Mouse (Mus musculus): ENCODE data around the gene Il12a. TPM values are rescaled to one million over a fixed set of nuclear protein-coding genes. Genes with fewer than 3 reads are reported as not detected.

Gene Il12a
- polyA plus RNA-seq (2015; fragmentation: Nextera tagmentation; extraction: Ambion mirVana): 0.19 and 0.46 TPM in 2 replicates

- H3K4me2 ChIP-seq (replicated peaks): no peak within 1 kb of the TSS
- WGBS: 91% methylated on average over 4 of the region's 4 CpGs
- no peak for ATAC-seq (replicated peaks)
These were observed at the start of gene Il12a for GRCm38 (mm10) chr3:68690344-68690743. TSS of gene Il12a (plus strand) at chr3:68690644.

GRCm38 (mm10) chr3:68642935-68643334 lies 47.5 kb upstream of the Il12a start:
- H3K27me3 ChIP-seq: no peaks in the 10 kb centered on the region
- WGBS: 88% methylated on average over 7 of the region's 7 CpGs
- no peak overlapping the region for H3K9ac ChIP-seq (replicated peaks)
- ATAC-seq (replicated peaks): no peak
- no peak overlapping the region for H3K27ac ChIP-seq (replicated peaks)
- no peaks in the 10 kb centered on the region for H3K36me3 ChIP-seq
- H3K4me1 ChIP-seq: no peaks in the 10 kb centered on the region
- H3K4me2 ChIP-seq (replicated peaks): no peak overlapping the region
- H3K4me3 ChIP-seq: no peak overlapping the region
- no peaks in the 10 kb centered on the region for H3K9me3 ChIP-seq

More at GRCm38 (mm10) chr3:68690344-68690743, at the start of gene Il12a:
- H3K9ac ChIP-seq (replicated peaks): no peak within 1 kb of the TSS
- H3K27ac ChIP-seq (replicated peaks): no peak within 1 kb of the TSS
- no peak within 1 kb of the TSS for H3K4me3 ChIP-seq
- H3K9me3 ChIP-seq: no peaks in the 10 kb centered on the region
- H3K27me3 ChIP-seq: no peaks in the 10 kb centered on the region
- H3K36me3 ChIP-seq: no peaks in the 10 kb centered on the region
- peaks cover 20% of the 10 kb centered on the region for H3K4me1 ChIP-seq

GRCm38 (mm10) chr3:68646387-68647130 lies 43.9 kb upstream of the Il12a start:
- H3K4me3 ChIP-seq: no peak overlapping the region
- 92% methylated on average over 6 of the region's 6 CpGs for WGBS

GRCm38 (mm10) chr3:68647282-68647681 lies 43.2 kb upstream of the Il12a start:
- Histone ChIP-seq H3K4me3 (no peak overlapping the region), H3K9ac (replicated peaks) (no peak overlapping the region), H3K36me3 (no peaks in the 10 kb centered on the region), H3K27ac (replicated peaks) (no peak overlapping the region), H3K4me2 (replicated peaks) (no peak overlapping the region), H3K9me3 (no peaks in the 10 kb centered on the region), H3K4me1 (no peaks in the 10 kb centered on the region), H3K27me3 (no peaks in the 10 kb centered on the region)
- WGBS: 97% methylated on average over 3 of the region's 3 CpGs
- ATAC-seq (replicated peaks): no peak

More at GRCm38 (mm10) chr3:68646387-68647130, 43.9 kb upstream of the Il12a start:
- no peak for ATAC-seq (replicated peaks)
- no peaks in the 10 kb centered on the region for H3K9me3 ChIP-seq
- H3K27ac ChIP-seq (replicated peaks): no peak overlapping the region
- no peak overlapping the region for H3K4me2 ChIP-seq (replicated peaks)
- H3K27me3 ChIP-seq: no peaks in the 10 kb centered on the region
- H3K4me1 ChIP-seq: no peaks in the 10 kb centered on the region
- H3K9ac ChIP-seq (replicated peaks): no peak overlapping the region
- H3K36me3 ChIP-seq: no peaks in the 10 kb centered on the region

GRCm38 (mm10) chr3:68650251-68650650 lies 40.2 kb upstream of the Il12a start:
- no peak overlapping the region for H3K4me3 ChIP-seq
- ATAC-seq (replicated peaks): no peak
- H3K9me3 ChIP-seq: no peaks in the 10 kb centered on the region
- no peaks in the 10 kb centered on the region for H3K36me3 ChIP-seq
- H3K4me1 ChIP-seq: no peaks in the 10 kb centered on the region
- no peak overlapping the region for H3K27ac ChIP-seq (replicated peaks)
- no peak overlapping the region for H3K4me2 ChIP-seq (replicated peaks)
- no peak overlapping the region for H3K9ac ChIP-seq (replicated peaks)
- WGBS: 95% methylated on average over 3 of the region's 3 CpGs
- no peaks in the 10 kb centered on the region for H3K27me3 ChIP-seq

- no peaks in the 10 kb centered on the region for H3K36me3 ChIP-seq
- H3K4me2 ChIP-seq (replicated peaks): no peak overlapping the region
- WGBS: 93% methylated on average over 4 of the region's 4 CpGs
- H3K27me3 ChIP-seq: no peaks in the 10 kb centered on the region
- H3K9me3 ChIP-seq: no peaks in the 10 kb centered on the region
- H3K4me1 ChIP-seq: no peaks in the 10 kb centered on the region
- ATAC-seq (replicated peaks): no peak
- no peak overlapping the region for H3K27ac ChIP-seq (replicated peaks)
- H3K9ac ChIP-seq (replicated peaks): no peak overlapping the region
- no peak overlapping the region for H3K4me3 ChIP-seq
These were observed 33.7 kb upstream of the Il12a start for GRCm38 (mm10) chr3:68656607-68657352.

- no peak overlapping the region for H3K27ac ChIP-seq (replicated peaks)
- no peaks in the 10 kb centered on the region for H3K36me3 ChIP-seq
- H3K4me2 ChIP-seq (replicated peaks): no peak overlapping the region
- no peak overlapping the region for H3K4me3 ChIP-seq
- H3K9me3 ChIP-seq: no peaks in the 10 kb centered on the region
- no peak for ATAC-seq (replicated peaks)
- no peaks in the 10 kb centered on the region for H3K4me1 ChIP-seq
- H3K27me3 ChIP-seq: no peaks in the 10 kb centered on the region
- no peak overlapping the region for H3K9ac ChIP-seq (replicated peaks)
- 25% methylated on average over 9 of the region's 9 CpGs for WGBS
These were observed 32.7 kb upstream of the Il12a start for GRCm38 (mm10) chr3:68657589-68658245.

GRCm38 (mm10) chr3:68659996-68660395 lies 30.4 kb upstream of the Il12a start:
- ATAC-seq (replicated peaks): no peak
- Histone ChIP-seq H3K36me3 (no peaks in the 10 kb centered on the region), H3K9me3 (no peaks in the 10 kb centered on the region), H3K4me3 (no peak overlapping the region), H3K9ac (replicated peaks) (no peak overlapping the region), H3K4me2 (replicated peaks) (no peak overlapping the region), H3K27ac (replicated peaks) (no peak overlapping the region), H3K4me1 (0 out of 2 replicates have a peak, but pooled peaks cover 5% of the 10 kb centered on the region), H3K27me3 (no peaks in the 10 kb centered on the region)
- WGBS: 94% methylated on average over 6 of the region's 6 CpGs

- ATAC-seq (replicated peaks): no peak
- Histone ChIP-seq H3K4me2 (replicated peaks) (no peak overlapping the region), H3K4me1 (0 out of 2 replicates have a peak, but pooled peaks cover 5% of the 10 kb centered on the region), H3K9me3 (no peaks in the 10 kb centered on the region), H3K27me3 (no peaks in the 10 kb centered on the region), H3K27ac (replicated peaks) (no peak overlapping the region), H3K4me3 (no peak overlapping the region), H3K9ac (replicated peaks) (no peak overlapping the region), H3K36me3 (no peaks in the 10 kb centered on the region)
- WGBS: 53% methylated on average over 4 of the region's 4 CpGs
These were observed 29.9 kb upstream of the Il12a start for GRCm38 (mm10) chr3:68660538-68660937.

GRCm38 (mm10) chr3:68662386-68662785 lies 28.1 kb upstream of the Il12a start:
- Histone ChIP-seq H3K4me1 (0 out of 2 replicates have a peak, but pooled peaks cover 5% of the 10 kb centered on the region), H3K9ac (replicated peaks) (no peak overlapping the region), H3K27me3 (no peaks in the 10 kb centered on the region), H3K4me2 (replicated peaks) (no peak overlapping the region), H3K27ac (replicated peaks) (no peak overlapping the region), H3K9me3 (no peaks in the 10 kb centered on the region), H3K36me3 (no peaks in the 10 kb centered on the region), H3K4me3 (no peak overlapping the region)
- WGBS: 88% methylated on average over 5 of the region's 5 CpGs
- ATAC-seq (replicated peaks): no peak

GRCm38 (mm10) chr3:68664337-68664736 lies 26.1 kb upstream of the Il12a start:
- Histone ChIP-seq H3K27ac (replicated peaks) (no peak overlapping the region), H3K27me3 (no peaks in the 10 kb centered on the region), H3K36me3 (no peaks in the 10 kb centered on the region), H3K4me2 (replicated peaks) (no peak overlapping the region), H3K4me3 (no peak overlapping the region), H3K9ac (replicated peaks) (no peak overlapping the region), H3K9me3 (no peaks in the 10 kb centered on the region), H3K4me1 (0 out of 2 replicates have a peak, but pooled peaks cover 5% of the 10 kb centered on the region)
- 67% methylated on average over 6 of the region's 6 CpGs for WGBS
- no peak for ATAC-seq (replicated peaks)

GRCm38 (mm10) chr3:68666377-68666776 lies 24.1 kb upstream of the Il12a start:
- Histone ChIP-seq H3K9me3 (no peaks in the 10 kb centered on the region), H3K9ac (replicated peaks) (no peak overlapping the region), H3K36me3 (no peaks in the 10 kb centered on the region), H3K4me1 (0 out of 2 replicates have a peak, but pooled peaks cover 5% of the 10 kb centered on the region), H3K27ac (replicated peaks) (no peak overlapping the region), H3K27me3 (no peaks in the 10 kb centered on the region), H3K4me2 (replicated peaks) (no peak overlapping the region), H3K4me3 (no peak overlapping the region)
- no peak for ATAC-seq (replicated peaks)
- WGBS: 87% methylated on average over 7 of the region's 7 CpGs

Data from forebrain, embryonic 15.5 days (tissue).